Mouse (Mus musculus): ENCODE data around the gene Efna3. TPM values are rescaled to one million over a fixed set of nuclear protein-coding genes. Genes with fewer than 3 reads are reported as not detected.

Efna3 gene
- total RNA-seq, 2 experiments from 2014 or later = 65.5 to 76.3 TPM

DNA sequence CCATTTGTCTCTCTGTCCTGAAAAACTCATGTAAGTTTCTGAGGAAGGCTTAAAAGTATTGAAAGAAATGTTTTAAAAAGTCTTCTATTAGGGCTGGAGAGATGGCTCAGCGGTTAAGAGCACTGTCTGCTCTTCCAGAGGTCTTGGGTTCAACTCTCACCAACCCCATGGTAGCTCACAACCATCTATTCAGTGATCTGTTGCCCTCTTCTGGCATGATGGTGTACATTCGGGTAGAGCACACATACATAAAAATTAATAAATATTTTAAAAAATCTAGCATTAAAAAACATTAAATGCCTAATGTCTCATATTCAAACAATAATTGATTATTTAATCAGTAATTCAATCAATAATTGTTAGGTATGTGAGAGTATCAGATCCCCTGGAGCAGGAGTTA is 22.3 kb downstream of the Efna3 start:
- no peak overlapping the region for H3K4me3 ChIP-seq
- no peak overlapping the region for H3K27ac ChIP-seq
- DNase-seq (ENCODE audit: low spot score in 2 of 2) = no peak
- TF ChIP-seq CTCF (conservative IDR thresholded peaks at IDR 0.05) = peak; percentile 59

DNA sequence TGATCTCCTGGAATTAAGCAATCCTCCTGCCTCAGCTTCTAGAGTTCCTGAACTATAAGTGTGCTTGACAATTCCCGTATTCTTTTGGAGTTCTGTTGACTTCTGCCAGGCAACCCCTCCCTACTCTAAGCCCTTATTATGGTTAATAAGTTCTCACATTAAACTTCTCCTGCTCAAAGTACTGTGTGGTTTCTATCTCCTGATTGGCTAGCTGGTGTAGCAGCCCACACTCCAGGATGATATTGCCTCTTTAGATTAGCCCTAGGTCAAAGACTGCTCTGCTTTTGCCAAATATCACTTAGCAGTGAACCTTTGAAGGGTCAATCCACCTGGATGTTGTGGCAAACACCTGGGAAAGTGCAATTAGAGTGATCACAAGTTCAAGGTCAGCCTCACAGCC is 22.7 kb downstream of the Efna3 start:
- H3K4me3 ChIP-seq = peak overlapping the region; percentile 46; the same call in 1 of the 2 replicates
- TF ChIP-seq CTCF (conservative IDR thresholded peaks at IDR 0.05) = no peak
- 0 out of 2 replicates have a peak overlapping the region, but pooled peaks have one; percentile 43 for H3K27ac ChIP-seq
- no peak for DNase-seq (ENCODE audit: low spot score in 2 of 2)

DNA sequence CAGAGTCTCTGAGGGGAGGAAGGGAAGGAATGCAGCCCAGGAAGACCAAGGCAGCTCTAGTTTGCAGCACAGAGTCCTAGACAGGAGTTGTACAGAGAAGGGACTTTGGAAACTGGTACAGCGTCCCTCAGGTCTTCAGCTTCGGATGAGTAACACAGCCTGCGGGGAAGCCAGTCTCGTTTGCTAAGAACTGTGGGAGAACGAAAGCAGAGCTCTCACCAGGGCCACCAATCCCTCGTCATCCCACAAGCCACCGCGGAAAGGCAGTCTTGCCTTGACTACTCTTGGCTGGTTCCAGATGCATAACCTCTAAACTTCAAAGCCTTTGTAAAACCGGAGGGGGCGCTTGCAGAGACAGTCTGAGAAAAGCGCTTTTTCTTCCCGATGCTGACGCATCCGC is 23.3 kb downstream of the Efna3 start:
- TF ChIP-seq CTCF (conservative IDR thresholded peaks at IDR 0.05) = peak; percentile 50
- DNase-seq (ENCODE audit: low spot score in 2 of 2) = no peak
- Histone ChIP-seq H3K4me3 (peak overlapping the region; percentile 46), H3K27ac (peak overlapping the region; percentile 43; the same call in 1 of the 2 replicates)

DNA sequence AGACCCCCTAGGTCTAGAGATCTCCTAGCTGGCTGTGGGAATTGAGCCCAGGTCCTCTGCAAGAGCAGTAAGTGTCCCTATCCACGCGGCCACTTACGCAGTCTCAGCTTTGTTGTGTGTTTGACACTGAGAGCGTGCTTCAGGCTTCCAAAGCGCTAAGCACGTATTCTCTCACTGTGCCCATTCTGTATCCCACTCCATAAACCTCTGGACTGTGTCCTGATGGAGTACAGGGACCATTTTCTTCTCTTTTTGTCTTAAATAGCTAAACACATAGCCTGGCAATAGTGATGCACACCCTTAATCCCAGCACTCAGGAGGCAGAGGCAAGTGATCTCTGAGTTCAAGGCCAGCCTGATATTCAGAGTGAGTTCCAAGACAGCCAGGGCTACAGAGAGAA is 23.9 kb downstream of the Efna3 start:
- DNase-seq (ENCODE audit: low spot score in 2 of 2) = no peak
- no peak for TF ChIP-seq CTCF (conservative IDR thresholded peaks at IDR 0.05)
- Histone ChIP-seq H3K4me3 (no peak overlapping the region), H3K27ac (no peak overlapping the region)

DNA sequence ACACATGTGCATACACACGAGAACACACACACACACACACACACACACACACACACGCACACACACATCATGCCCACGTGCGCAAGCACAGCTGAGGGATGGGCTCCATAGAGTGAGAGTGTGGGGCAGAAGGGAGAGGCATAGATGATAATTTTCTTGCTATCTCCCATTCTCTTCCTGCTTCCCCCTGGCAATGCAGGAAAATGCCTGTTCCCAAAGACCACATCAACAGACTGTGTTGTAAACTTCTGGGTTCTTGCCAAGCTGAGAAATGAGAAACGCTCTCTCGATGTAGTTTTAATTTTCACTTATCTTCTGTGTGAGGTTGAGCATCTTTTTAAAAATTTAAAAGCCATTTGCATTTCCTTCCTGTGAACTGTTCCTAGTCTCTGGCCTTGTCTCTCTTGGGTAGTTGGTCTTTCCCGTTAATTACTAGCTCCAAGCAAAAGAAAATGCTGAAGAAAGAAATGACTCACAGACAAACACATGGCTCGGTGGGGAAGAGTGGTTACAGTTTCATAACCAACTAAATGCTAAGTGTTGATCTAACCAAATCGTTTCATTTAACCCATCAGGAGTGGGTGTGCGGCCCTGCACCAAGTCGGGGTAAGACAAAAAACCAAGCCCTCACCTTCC is 25.9 kb downstream of the Efna3 start:
- DNase-seq (ENCODE audit: low spot score in 2 of 2) = no peak
- Histone ChIP-seq H3K4me3 (no peak overlapping the region), H3K27ac (peak overlapping the region; percentile 87)
- TF ChIP-seq CTCF (conservative IDR thresholded peaks at IDR 0.05) = no peak

DNA sequence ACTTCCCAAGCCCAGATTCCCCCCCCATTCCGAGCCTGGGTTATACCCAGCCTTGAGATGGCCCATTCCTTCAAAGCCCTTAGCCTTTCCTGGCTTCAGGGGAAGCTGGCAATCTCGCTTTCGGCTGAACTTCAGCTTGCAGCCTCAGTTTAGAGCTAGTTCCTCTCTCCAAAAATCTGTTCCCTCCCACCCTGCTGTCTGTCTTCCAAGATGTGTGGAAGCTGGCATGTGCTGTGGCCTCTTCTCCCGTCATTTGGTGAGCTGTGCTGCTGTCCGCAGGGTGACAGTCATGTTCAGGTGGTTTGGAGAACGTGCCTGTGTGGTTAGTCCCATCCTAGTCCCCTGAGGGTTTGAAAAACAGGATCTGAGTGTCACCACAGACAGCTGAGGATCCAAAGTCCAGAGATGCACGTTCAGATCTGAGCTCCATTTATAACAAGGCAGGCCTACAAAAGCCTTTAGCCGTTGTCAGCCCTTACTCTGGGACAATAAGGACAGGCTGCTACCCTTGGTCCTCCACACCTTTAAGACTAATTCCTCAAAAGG is 27.0 kb downstream of the Efna3 start:
- peak overlapping the region; percentile 87 for H3K27ac ChIP-seq
- TF ChIP-seq CTCF (conservative IDR thresholded peaks at IDR 0.05) = no peak
- H3K4me3 ChIP-seq = no peak overlapping the region
- peak in 1 of 2 experiments; percentile 41 for DNase-seq (ENCODE audit: low spot score in 2 of 2)

DNA sequence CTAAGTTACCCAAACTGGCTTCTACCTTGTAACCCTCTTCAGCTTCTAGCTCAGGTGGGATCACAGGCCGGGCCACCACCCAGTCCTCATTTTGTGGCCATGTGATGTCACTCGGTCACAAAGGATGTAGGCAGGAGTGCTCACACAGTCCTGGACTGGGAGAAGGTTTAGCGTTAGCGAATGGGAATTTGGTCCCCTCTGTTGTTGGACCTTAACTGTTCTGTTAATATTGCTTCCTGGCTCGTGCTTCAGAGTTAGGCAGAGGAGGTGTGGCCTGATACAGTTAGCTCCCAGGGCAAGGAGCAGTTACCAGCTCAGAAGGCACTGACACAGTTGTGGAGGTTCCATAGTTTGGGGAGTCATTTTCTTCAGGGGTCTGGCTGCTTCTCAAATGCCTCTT is 28.6 kb downstream of the Efna3 start:
- DNase-seq (ENCODE audit: low spot score in 2 of 2) = no peak
- Histone ChIP-seq H3K27ac (no peak overlapping the region), H3K4me3 (no peak overlapping the region)
- no peak for TF ChIP-seq CTCF (conservative IDR thresholded peaks at IDR 0.05)

DNA sequence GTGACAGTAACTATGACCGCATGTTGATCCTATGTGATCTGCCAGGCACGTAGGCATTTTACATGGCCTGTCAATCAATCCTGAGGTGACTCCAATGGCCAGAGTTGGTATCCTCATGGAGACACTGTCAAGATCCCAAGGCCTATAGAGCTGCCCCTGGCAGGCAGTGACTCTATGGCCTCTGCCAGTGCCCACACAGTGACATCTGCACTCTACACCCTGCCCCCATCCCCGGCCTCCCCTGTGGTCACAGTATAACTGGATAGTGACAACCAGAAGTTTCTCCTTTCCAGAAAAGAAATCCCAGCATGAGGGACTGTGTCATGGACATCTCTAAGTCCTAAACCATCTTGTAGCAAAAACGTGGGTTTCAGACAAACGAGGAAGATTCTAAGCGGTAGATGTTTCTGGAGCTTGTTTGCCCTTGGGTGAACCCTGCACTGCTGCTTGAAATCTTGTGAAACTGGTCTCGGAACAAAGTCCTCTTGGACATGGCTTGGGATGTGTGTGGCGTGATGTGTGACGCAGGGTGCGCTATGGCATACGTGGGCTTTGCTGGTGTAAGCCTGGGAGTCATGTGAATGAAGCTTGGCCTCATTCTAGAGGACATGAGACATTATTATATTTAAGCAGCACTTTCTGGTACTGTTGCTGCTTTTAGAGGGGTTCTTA is 29.4 kb downstream of the Efna3 start:
- Histone ChIP-seq H3K27ac (no peak overlapping the region), H3K4me3 (no peak overlapping the region)
- TF ChIP-seq CTCF (conservative IDR thresholded peaks at IDR 0.05) = no peak
- DNase-seq (ENCODE audit: low spot score in 2 of 2) = no peak

DNA sequence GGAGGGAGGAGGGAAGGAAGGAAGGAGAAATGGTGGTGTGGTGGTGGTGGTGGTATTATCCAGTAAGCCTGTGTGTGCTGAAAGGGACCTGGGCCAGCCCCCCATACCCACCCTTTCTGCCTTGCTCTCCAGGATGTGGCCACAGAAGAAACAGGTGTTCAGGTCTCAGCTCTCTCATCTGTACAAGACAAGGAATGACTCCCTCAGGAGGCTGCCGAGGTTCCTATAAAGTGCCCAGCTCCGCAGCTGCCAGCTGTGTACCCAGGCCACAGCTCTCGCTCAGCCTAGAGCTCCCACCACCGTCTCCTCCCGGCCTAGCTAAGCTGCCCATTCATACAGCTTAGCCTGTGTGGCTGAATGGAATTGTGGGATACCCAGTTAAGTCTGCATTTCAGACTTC is 30.5 kb downstream of the Efna3 start:
- Histone ChIP-seq H3K27ac (no peak overlapping the region), H3K4me3 (no peak overlapping the region)
- TF ChIP-seq CTCF (conservative IDR thresholded peaks at IDR 0.05) = no peak
- no peak for DNase-seq (ENCODE audit: low spot score in 2 of 2)

DNA sequence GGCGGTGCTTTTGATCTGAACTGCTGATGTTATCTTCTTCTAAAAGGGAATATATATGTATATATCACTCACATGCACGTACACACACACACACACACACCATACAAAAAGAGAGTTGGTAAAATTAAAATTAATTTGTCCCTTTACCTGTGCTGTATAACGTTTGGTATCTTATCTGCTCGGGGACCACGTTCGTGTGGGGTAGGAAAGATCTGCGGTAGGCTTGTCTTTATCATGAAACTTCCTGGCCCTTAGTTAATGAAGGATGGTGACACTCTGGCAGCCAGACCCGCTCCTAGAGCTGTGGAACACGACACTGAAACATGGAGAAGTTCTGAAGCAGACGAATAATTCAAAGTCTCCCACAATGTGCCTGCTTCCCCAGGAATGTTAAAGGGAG is 30.9 kb downstream of the Efna3 start:
- no peak for TF ChIP-seq CTCF (conservative IDR thresholded peaks at IDR 0.05)
- Histone ChIP-seq H3K4me3 (no peak overlapping the region), H3K27ac (no peak overlapping the region)
- DNase-seq (ENCODE audit: low spot score in 2 of 2) = no peak

DNA sequence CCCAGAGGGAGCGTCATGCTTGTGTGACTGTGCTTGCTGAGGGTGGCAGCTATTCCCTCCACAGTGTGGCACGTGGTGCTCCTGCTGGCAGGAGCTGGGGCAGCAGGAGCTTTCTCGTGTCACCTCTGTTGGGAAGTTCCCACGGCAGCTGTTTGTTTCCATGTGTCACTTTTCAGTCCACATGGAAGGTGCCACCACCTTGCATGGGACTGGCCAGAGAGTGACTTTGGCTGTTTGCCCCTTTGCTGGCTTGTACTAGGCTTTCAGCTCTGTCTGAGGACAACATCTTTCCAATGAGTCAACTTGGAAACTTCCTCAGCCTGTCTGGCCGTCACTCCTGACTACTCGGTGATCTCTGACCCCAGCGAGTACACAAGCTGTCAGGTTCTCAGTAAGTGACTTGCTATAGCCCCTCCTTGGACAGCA is 34.2 kb downstream of the Efna3 start:
- Histone ChIP-seq H3K4me3 (no peak overlapping the region), H3K27ac (no peak overlapping the region)
- DNase-seq (ENCODE audit: low spot score in 2 of 2) = no peak
- TF ChIP-seq CTCF (conservative IDR thresholded peaks at IDR 0.05) = peak; percentile 18; the same call in 1 of the 2 replicates

DNA sequence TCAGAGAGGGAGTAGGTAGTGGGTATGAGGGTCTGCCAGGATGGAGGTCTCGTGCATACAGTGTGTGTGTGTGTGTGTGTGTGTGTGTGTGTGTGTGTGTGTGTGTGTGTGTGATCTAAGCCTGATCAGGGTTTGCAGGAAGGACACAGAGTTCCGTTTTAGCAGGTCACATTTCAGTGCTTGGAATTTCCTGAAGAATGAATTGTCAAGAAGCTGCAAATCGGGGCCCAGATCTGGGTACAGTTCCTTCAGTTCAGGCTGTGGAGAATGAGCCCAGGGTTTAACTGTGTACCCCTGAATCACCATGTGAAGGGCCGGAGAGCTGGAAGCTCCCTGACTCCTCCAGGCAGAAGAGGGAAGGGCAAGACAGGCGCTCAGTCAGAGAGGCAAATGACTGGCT is 35.5 kb downstream of the Efna3 start:
- no peak for TF ChIP-seq CTCF (conservative IDR thresholded peaks at IDR 0.05)
- Histone ChIP-seq H3K27ac (no peak overlapping the region), H3K4me3 (no peak overlapping the region)
- DNase-seq (ENCODE audit: low spot score in 2 of 2) = no peak

DNA sequence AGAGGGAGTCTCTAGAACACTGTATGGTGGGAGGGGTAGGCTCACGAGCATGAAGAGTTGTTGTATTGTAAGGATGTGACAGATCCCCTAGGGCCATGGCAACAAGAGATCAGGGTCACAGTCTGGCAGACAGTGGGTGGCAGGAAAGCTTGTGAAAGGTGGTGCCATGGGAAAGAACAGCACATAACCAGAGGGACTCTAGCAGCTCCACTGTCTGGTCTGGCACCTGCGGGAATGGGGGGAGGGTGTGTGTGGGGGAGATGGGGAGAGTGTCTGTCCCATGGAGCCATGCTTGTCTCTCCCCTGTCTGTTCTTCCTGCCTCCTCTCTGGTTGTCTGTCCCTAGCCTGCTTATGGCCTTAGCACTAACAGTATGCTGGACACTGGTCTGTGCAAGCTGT is 37.2 kb downstream of the Efna3 start:
- no peak overlapping the region for H3K4me3 ChIP-seq
- TF ChIP-seq CTCF (conservative IDR thresholded peaks at IDR 0.05) = no peak
- no peak overlapping the region for H3K27ac ChIP-seq
- no peak for DNase-seq (ENCODE audit: low spot score in 2 of 2)

DNA sequence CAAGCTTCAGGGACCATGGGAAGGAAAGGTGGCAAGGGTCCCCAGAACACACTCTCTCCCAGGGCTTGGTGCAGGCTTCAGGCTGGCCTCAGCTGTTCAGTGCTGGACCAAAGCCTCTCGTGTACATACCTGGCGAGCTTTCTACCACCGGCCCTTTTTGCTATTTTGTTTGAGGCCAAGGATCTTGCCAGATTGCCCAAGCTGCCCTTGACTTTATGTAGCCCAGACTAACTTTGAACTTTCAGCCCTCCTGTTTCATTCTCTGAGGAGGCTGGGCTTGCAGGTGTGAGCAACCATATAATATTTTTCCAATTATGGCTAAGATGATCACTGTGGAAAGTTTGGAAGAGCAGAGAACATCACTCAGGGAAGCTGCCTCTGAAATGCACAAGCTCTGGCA is 38.5 kb downstream of the Efna3 start:
- no peak overlapping the region for H3K4me3 ChIP-seq
- no peak for DNase-seq (ENCODE audit: low spot score in 2 of 2)
- TF ChIP-seq CTCF (conservative IDR thresholded peaks at IDR 0.05) = no peak
- no peak overlapping the region for H3K27ac ChIP-seq
